Mouse (Mus musculus) heart, postnatal 36 days (tissue): ENCODE results near the gene Eif2ak2. TPM values are rescaled to one million over a fixed set of nuclear protein-coding genes. Genes with fewer than 3 reads are reported as not detected.
A peak's percentile ranks its signal among the peaks of the same experiment; 100 is the strongest.

Source experiments
- DNase-seq, 2 experiments: peaks; one replicate each; pipeline ENCODE4 v3.0.0; 2021 to 2022
- intact Hi-C: fragments of 180-260 bp; cut with DNase I; formaldehyde crosslinking; loops from one replicate; pipeline ENCODE4 v1.15.1; 2025
- total RNA-seq, 2 experiments: library from RNA; stranded (reverse); gene quantifications; 2 replicates each; pipeline ENCODE4 v1.2.3; 2021

The Eif2ak2 gene
- total RNA-seq, 2 experiments from 2014 or later: 10.2 to 10.7 TPM

- no peak for DNase-seq
- intact Hi-C loops: loop anchor here (5.0 kb wide), 2 partner anchors 86 to 101 kb away; partner anchors contain the start of genes Cebpz and Ndufaf7
Observed at GRCm38 (mm10) chr17:78836056-78836455, 46.3 kb downstream of the Eif2ak2 start.

DNA sequence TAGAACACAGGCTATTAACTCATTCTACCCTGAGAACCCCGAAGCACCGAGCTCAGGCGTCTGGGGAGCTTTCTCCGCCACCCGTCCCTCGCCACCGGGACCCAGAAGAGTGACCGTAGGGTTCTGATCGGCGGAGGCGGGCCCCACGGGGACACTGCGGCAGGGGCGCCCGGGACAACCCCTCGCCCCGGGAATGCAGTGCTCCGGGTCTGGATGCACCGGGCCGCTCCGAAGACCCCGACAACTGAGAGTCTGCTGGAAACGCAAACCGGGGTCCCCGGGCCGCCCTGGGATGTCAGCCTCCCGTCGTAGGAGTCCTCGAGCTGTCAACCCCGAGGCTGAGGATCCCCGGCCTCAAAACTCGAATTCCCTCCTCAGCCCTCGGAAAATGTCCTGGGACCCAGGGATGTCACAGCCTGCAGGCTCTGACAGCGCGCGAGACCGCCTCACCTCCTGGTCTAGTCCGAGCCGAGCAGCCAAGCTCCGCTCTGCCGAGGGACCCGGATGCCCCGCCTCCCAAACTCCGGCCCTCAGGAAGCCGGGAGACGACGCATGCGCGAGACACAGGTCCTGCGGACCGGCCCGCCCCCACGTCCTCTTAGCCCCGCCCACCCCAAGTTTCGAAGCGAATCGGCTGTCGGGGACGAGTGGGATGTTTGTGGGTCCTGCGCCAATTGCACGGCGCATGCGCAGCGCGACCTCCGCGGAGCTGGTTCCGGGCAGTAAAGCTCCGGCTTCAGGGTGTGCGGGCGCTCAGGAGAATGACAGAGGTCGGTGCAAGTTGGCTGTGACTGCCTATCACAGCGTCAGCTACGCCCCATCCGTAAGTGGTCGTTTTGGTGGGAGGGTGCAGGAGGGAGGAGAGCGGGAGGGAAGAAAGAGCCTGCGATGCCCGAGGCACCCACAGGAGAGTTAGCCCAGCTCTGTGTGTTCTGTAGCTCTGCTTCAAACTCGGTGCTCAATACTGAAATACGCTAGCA lies 47.2 kb downstream of the Eif2ak2 start, which contains the start of the genes Heatr5b and Gpatch11:
TSS of gene Heatr5b (minus strand) at position 509 of the 980 bp plus-strand sequence.
TSS of gene Gpatch11 (plus strand) at position 712 of the 980 bp plus-strand sequence.
- intact Hi-C loops: loop anchor here (5.0 kb wide), 3 partner anchors 87 to 102 kb away; partner anchors contain the start of genes Cebpz, Ndufaf7 and Strn
- DNase-seq: peak; percentile 98

- intact Hi-C loops: no loop called here
- DNase-seq: no peak
Observed at GRCm38 (mm10) chr17:78824346-78824745, 58.0 kb downstream of the Eif2ak2 start.

DNA sequence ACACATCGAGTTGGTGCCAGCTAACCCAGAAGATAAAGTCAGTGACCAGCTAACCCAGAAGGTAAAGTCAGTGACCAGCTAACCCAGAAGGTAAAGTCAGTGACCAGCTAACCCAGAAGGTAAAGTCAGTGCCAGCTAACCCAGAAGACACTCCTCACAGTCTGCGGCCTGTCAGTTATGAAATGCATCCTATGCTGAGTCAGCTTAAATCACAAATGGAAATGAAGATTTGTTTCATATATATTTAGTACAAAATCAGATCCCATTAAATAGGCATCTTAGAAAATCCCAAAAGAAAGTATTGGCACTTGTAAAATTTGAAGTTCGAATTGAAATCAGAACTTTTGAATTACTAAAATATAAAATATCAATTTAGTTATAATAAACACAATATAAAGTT lies 72.8 kb downstream of the Eif2ak2 start:
- intact Hi-C loops: no loop called here
- no peak for DNase-seq

DNA sequence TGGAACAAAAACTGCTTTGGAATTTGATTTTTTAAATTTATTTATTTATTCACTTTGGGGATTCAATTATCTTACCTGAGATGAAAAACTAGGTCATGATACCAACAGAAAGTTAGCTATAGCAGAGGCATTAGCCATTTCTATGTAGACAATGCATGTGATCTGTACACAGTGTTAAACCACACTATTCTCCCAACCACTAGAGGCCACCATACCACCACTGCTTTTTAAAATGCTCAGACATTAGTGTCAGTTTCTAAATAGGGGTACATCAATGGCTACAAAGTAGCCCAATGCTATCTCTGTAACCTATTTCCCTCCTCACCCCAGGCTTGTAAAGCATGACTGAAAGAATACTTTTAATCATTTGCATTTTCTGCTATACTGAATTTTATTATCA lies 73.4 kb downstream of the Eif2ak2 start:
- intact Hi-C loops: no loop called here
- no peak for DNase-seq

Other genes starting within 250 kb of the Eif2ak2 start
- 10 to 100 TPM; 22.1 to 27.9 TPM for gene Strn, start 145.4 kb downstream of the Eif2ak2 start, total RNA-seq
- 10 to 100 TPM; 42.5 to 44.8 TPM for gene Heatr5b, start 47.2 kb downstream of the Eif2ak2 start, total RNA-seq
- 10 to 100 TPM; 28.4 to 28.5 TPM for gene Gpatch11, start 47.0 kb downstream of the Eif2ak2 start, total RNA-seq
- not detected for gene Sult6b1, start 24.4 kb upstream of the Eif2ak2 start, total RNA-seq
- 10 to 100 TPM; 55.3 to 59.9 TPM for gene Cebpzos, start 33.9 kb upstream of the Eif2ak2 start, total RNA-seq
- 10 to 100 TPM; 20.7 to 25.2 TPM for gene Cebpz, start 54.5 kb upstream of the Eif2ak2 start, total RNA-seq
- gene Ndufaf7, start 54.6 kb upstream of the Eif2ak2 start, total RNA-seq: 10 to 100 TPM; 47.9 to 58.1 TPM
- 10 to 100 TPM; 17.9 to 18.3 TPM for gene Prkd3, start 138.2 kb upstream of the Eif2ak2 start, total RNA-seq
- 1 to 10 TPM; 5.7 to 6.7 TPM for gene Qpct, start 169.3 kb upstream of the Eif2ak2 start, total RNA-seq